Mouse (Mus musculus) embryonic fibroblast, embryonic 13.5 days (primary cell): ENCODE measurements around the gene Pigv.

Experiments used
- CTCF ChIP-seq: IDR thresholded peaks from 2 replicates; pipeline ENCODE4 v1.5.1; 2011; ENCODE audit warnings: mild to moderate bottlenecking, control low read depth, low read length, moderate library complexity, borderline replicate concordance; ENCODE audit not compliant: insufficient read depth
- POLR2A ChIP-seq: IDR thresholded peaks from 2 replicates; pipeline ENCODE4 v1.6.1; 2011; ENCODE audit warnings: low read depth, mild to moderate bottlenecking, control low read depth, low read length, moderate library complexity

DNA sequence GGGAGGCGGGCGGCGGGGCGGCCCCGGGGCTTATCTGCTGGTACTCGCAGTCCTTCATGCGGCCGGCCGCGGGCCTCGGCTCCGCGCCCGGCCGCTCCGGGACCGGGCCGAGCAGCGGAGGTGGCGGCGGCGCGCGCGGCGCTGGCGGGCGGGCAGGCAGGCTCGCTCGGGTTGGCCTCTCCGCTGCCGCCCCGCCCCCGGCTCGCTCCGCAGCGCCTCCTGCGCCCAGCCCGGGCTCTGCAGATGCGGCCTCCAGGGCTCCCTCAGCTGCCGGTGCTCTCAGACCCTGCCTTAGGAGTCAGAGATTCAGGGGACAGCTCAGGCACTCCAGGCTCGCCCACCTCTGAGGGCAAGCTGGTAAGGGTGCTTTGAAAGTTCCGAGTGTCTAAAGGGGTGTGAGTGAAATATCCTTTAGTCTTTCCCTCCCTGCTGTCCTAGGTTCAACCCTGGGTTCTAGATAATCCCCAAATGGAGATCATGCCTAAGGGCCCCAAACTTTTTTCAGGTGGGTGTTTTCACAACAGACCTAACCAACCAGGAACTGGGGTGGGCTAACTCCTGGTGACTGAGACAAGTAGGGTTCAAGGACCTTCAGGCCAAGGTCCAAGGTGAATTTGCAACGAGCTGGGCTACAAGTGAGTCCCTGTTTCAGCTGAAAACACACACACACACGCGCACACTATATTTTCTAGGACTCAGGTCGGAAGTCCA, 39.0 kb downstream of the Pigv start:
- TF ChIP-seq CTCF, result peak; percentile 31; the same call in 1 of the 2 replicates
- TF ChIP-seq POLR2A, result 0 out of 2 replicates have a peak, but pooled peaks have one; percentile 22
